Mouse (Mus musculus) brain, embryonic 14.5 days (tissue): ENCODE results near the gene Fam71e1. TPM values are rescaled to one million over a fixed set of nuclear protein-coding genes. Genes with fewer than 3 reads are reported as not detected.

Source experiments
- DNase-seq: peaks from one replicate; pipeline ENCODE4 v3.0.0-alpha.2; 2011; ENCODE audit warnings: low read depth
- CTCF ChIP-seq: fragments of 200-500 bp; IDR thresholded peaks from 2 replicates; pipeline ENCODE4 v1.5.1; 2012; ENCODE audit warnings: inconsistent platforms, mild to moderate bottlenecking, moderate library complexity, borderline replicate concordance; ENCODE audit not compliant: insufficient read depth, insufficient read length; ENCODE audit errors: extremely low read depth
- POLR2A ChIP-seq: fragments of 200-500 bp; IDR thresholded peaks from 2 replicates; pipeline ENCODE4 v1.6.1; 2012; ENCODE audit warnings: mild to moderate bottlenecking, inconsistent platforms, borderline replicate concordance; ENCODE audit not compliant: poor library complexity, insufficient read depth, insufficient read length, severe bottlenecking; ENCODE audit errors: extremely low read depth
- polyA plus RNA-seq: library from polyadenylated mRNA; depleted of rRNA; stranded (reverse); fragments of >200 nt; gene quantifications from 2 replicates; pipeline ENCODE4 v1.2.3, GENCODE M21; 2012

The Fam71e1 gene
- polyA plus RNA-seq, 1 experiment = 31.7 TPM

DNA sequence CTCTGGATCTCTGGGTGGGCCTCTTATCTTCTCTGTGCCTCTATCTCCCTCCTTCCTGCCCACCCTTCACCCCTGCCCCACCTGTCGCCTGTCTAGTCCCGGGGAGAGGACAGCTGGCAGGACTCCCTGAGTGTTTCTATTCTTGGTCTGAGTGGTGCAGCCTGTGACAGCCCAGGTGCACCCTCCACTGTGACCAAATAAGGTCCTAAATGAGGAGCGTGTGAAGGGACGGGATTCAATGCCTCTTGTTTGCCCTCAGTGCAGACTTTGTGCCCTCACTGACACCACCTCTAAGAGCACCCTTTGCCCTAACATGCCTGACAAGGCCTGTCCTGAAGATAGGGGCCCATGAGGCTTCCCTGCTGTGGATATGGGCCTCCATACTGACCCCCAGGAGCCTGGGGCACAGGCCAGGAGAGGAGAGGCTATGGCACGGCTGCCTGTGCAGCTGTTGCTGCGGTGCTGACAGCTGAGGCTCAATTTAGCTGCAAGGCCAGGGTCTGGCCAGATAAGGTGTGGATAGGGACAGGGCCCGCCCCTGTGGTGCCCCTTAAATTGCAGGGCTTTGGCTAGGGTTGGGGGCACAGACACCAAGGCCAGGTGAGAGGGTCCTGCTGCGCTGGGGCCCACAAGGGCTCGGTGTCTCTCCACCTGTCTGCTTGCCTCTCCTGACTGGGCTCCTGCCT is 23.3 kb upstream of the Fam71e1 start:
- DNase-seq = no peak
- TF ChIP-seq POLR2A (no peak), CTCF (no peak)

GRCm38 (mm10) chr7:44474419-44474818 is 22.0 kb upstream of the Fam71e1 start:
- DNase-seq = peak; percentile 83
- TF ChIP-seq POLR2A (no peak), CTCF (no peak)

- TF ChIP-seq POLR2A (no peak), CTCF (no peak)
- peak; percentile 50 for DNase-seq
Observed at GRCm38 (mm10) chr7:44475046-44475614, 21.3 kb upstream of the Fam71e1 start.

GRCm38 (mm10) chr7:44482836-44483435 is 13.4 kb upstream of the Fam71e1 start:
- DNase-seq = no peak
- TF ChIP-seq POLR2A (no peak), CTCF (no peak)

- no peak for DNase-seq
Observed at GRCm38 (mm10) chr7:44484109-44484508, 12.3 kb upstream of the Fam71e1 start.

DNA sequence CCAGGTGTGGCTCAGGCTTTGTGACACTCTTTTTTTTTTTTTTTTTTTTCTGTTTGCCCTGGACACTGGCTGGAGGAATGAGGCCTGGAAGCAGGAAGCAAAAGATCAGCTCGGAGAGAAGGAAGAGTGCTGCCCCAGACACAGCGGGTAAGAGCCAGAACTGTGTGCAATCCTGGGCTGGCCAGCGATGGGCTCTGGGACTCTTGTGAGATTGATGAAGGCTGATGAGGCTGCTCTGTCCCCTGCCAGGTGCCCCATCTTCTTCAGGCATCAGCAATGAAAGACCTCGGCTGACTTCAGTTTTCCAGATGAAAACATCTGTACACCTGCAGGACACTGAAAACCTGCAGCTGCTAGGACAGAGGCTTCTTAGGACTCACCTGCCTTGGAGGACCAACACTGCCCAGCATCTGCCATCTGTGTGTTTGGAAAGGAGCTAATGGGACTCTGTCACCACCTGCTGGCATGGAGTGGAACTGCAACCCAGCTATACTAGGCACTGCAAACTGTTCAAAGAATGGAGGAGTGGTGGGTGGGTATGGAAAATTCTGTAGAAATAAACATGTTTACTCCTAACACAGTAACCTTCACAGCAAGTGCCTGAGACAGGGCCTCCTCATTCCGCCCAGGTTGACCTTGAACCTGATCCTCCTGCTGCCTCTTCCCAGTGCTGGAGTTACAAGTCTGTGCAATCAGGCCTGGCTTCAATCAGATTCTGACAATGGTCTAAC is 11.4 kb upstream of the Fam71e1 start:
- TF ChIP-seq CTCF = peak; percentile 98
- no peak for TF ChIP-seq POLR2A
- peak; percentile 90 for DNase-seq

More at GRCm38 (mm10) chr7:44484109-44484508, 12.3 kb upstream of the Fam71e1 start:
- TF ChIP-seq CTCF (no peak), POLR2A (no peak)

- TF ChIP-seq POLR2A (no peak), CTCF (no peak)
- no peak for DNase-seq
Observed at GRCm38 (mm10) chr7:44485572-44486195, 10.7 kb upstream of the Fam71e1 start.

GRCm38 (mm10) chr7:44486927-44487575 is 9.3 kb upstream of the Fam71e1 start:
- no peak for DNase-seq
- TF ChIP-seq CTCF (no peak), POLR2A (no peak)

- TF ChIP-seq POLR2A (no peak), CTCF (no peak)
- no peak for DNase-seq
Observed at GRCm38 (mm10) chr7:44487936-44488335, 8.4 kb upstream of the Fam71e1 start.

DNA sequence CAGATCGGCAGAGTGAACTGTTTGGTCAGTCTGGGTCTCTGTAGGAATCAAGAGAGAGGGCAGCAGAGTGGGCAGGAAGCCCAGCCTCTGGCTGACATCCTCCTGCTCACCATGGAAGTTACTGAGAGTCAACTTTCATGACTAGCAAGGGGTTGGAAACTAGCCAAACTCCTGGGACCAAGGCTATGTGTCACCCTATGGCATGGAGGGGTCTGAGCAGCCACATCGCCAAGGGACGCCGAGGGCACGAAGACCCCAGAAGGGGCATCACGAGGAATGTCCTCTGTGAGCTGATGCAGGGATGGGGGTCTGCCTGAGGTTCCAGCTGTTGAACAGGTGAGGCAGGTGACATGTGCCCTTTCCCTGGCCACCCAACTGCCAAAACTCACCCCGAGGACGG is 7.8 kb upstream of the Fam71e1 start:
- DNase-seq = no peak
- TF ChIP-seq POLR2A (no peak), CTCF (no peak)
